Mouse (Mus musculus): ENCODE measurements around the gene Creld2. TPM values are rescaled to one million over a fixed set of nuclear protein-coding genes. Genes with fewer than 3 reads are reported as not detected.
A peak's percentile ranks its signal among the peaks of the same experiment; 100 is the strongest.

Creld2 gene
- total and polyA plus RNA-seq, 2 experiments from 2014 or later = 25.4 to 38.2 TPM

GRCm38 (mm10) chr15:88839271-88839670 lies 19.8 kb downstream of the Creld2 start:
- no peaks in the 10 kb centered on the region for H3K9me3 ChIP-seq (ENCODE audit: low read length)
- 0 out of 2 replicates have a peak, but pooled peaks cover 4% of the 10 kb centered on the region for H3K4me1 ChIP-seq (ENCODE audit: insufficient read depth, low read length)
- peak; percentile 66 for ATAC-seq (ENCODE audit: low FRiP score)
- DNase-seq (ENCODE audit: low spot score) = peak; percentile 78
- no peak overlapping the region; the same call in 1 of the 2 replicates for H3K9ac ChIP-seq (replicated peaks; ENCODE audit: low read length, poor library complexity, severe bottlenecking)
- no peak overlapping the region for H3K4me3 ChIP-seq (ENCODE audit: low read depth, low read length)
- H3K27ac ChIP-seq (ENCODE audit: low read depth, low read length) = 0 out of 2 replicates have a peak overlapping the region, but pooled peaks have one; percentile 18
- TF ChIP-seq CTCF (IDR thresholded peaks at IDR 0.05) = no peak
- no peaks in the 10 kb centered on the region for H3K36me3 ChIP-seq (ENCODE audit: insufficient read depth, low read length)
- no peaks in the 10 kb centered on the region for H3K27me3 ChIP-seq (ENCODE audit: insufficient read depth, low read length)
- 38% methylated on average over 9 of the region's 9 CpGs for WGBS
- H3K4me2 ChIP-seq (ENCODE audit: low read depth, low read length, poor library complexity, severe bottlenecking) = no peak overlapping the region

GRCm38 (mm10) chr15:88840126-88840525 lies 20.7 kb downstream of the Creld2 start:
- no peak for ATAC-seq (ENCODE audit: low FRiP score)
- Histone ChIP-seq H3K36me3 (ENCODE audit: insufficient read depth, low read length) (no peaks in the 10 kb centered on the region), H3K4me2 (ENCODE audit: low read depth, low read length, poor library complexity, severe bottlenecking) (no peak overlapping the region), H3K4me3 (ENCODE audit: low read depth, low read length) (no peak overlapping the region), H3K9me3 (ENCODE audit: low read length) (no peaks in the 10 kb centered on the region), H3K9ac (replicated peaks; ENCODE audit: low read length, poor library complexity, severe bottlenecking) (no peak overlapping the region), H3K27me3 (ENCODE audit: insufficient read depth, low read length) (no peaks in the 10 kb centered on the region), H3K4me1 (ENCODE audit: insufficient read depth, low read length) (0 out of 2 replicates have a peak, but pooled peaks cover 4% of the 10 kb centered on the region), H3K27ac (ENCODE audit: low read depth, low read length) (peak overlapping the region; percentile 14; the same call in 1 of the 2 replicates)
- WGBS = 71% methylated on average over 10 of the region's 10 CpGs
- no peak for DNase-seq (ENCODE audit: low spot score)
- no peak for TF ChIP-seq CTCF (IDR thresholded peaks at IDR 0.05)

GRCm38 (mm10) chr15:88841160-88841559 lies 21.7 kb downstream of the Creld2 start:
- Histone ChIP-seq H3K27ac (ENCODE audit: low read depth, low read length) (no peak overlapping the region), H3K9me3 (ENCODE audit: low read length) (no peaks in the 10 kb centered on the region), H3K36me3 (ENCODE audit: insufficient read depth, low read length) (no peaks in the 10 kb centered on the region), H3K9ac (replicated peaks; ENCODE audit: low read length, poor library complexity, severe bottlenecking) (no peak overlapping the region), H3K4me1 (ENCODE audit: insufficient read depth, low read length) (0 out of 2 replicates have a peak, but pooled peaks cover 4% of the 10 kb centered on the region), H3K4me2 (ENCODE audit: low read depth, low read length, poor library complexity, severe bottlenecking) (no peak overlapping the region), H3K4me3 (ENCODE audit: low read depth, low read length) (no peak overlapping the region), H3K27me3 (ENCODE audit: insufficient read depth, low read length) (no peaks in the 10 kb centered on the region)
- DNase-seq (ENCODE audit: low spot score) (no peak), ATAC-seq (ENCODE audit: low FRiP score) (no peak)
- no peak for TF ChIP-seq CTCF (IDR thresholded peaks at IDR 0.05)
- WGBS = 89% methylated on average over 2 of the region's 2 CpGs

GRCm38 (mm10) chr15:88841580-88842299 lies 22.3 kb downstream of the Creld2 start:
- Histone ChIP-seq H3K27ac (ENCODE audit: low read depth, low read length) (no peak overlapping the region), H3K9me3 (ENCODE audit: low read length) (no peaks in the 10 kb centered on the region), H3K9ac (replicated peaks; ENCODE audit: low read length, poor library complexity, severe bottlenecking) (no peak overlapping the region), H3K4me2 (ENCODE audit: low read depth, low read length, poor library complexity, severe bottlenecking) (no peak overlapping the region), H3K36me3 (ENCODE audit: insufficient read depth, low read length) (no peaks in the 10 kb centered on the region), H3K4me3 (ENCODE audit: low read depth, low read length) (no peak overlapping the region), H3K4me1 (ENCODE audit: insufficient read depth, low read length) (0 out of 2 replicates have a peak, but pooled peaks cover 4% of the 10 kb centered on the region), H3K27me3 (ENCODE audit: insufficient read depth, low read length) (no peaks in the 10 kb centered on the region)
- DNase-seq (ENCODE audit: low spot score) = peak; percentile 72
- no peak for TF ChIP-seq CTCF (IDR thresholded peaks at IDR 0.05)
- ATAC-seq (ENCODE audit: low FRiP score) = no peak; the same call in 1 of the 2 replicates
- 86% methylated on average over 3 of the region's 3 CpGs for WGBS

GRCm38 (mm10) chr15:88842300-88842673 lies 22.8 kb downstream of the Creld2 start:
- 89% methylated on average over 3 of the region's 3 CpGs for WGBS
- ATAC-seq (ENCODE audit: low FRiP score) = no peak
- Histone ChIP-seq H3K27ac (ENCODE audit: low read depth, low read length) (no peak overlapping the region), H3K9ac (replicated peaks; ENCODE audit: low read length, poor library complexity, severe bottlenecking) (no peak overlapping the region), H3K4me2 (ENCODE audit: low read depth, low read length, poor library complexity, severe bottlenecking) (no peak overlapping the region), H3K4me1 (ENCODE audit: insufficient read depth, low read length) (0 out of 2 replicates have a peak, but pooled peaks cover 3% of the 10 kb centered on the region), H3K9me3 (ENCODE audit: low read length) (no peaks in the 10 kb centered on the region), H3K36me3 (ENCODE audit: insufficient read depth, low read length) (no peaks in the 10 kb centered on the region), H3K4me3 (ENCODE audit: low read depth, low read length) (no peak overlapping the region), H3K27me3 (ENCODE audit: insufficient read depth, low read length) (no peaks in the 10 kb centered on the region)
- DNase-seq (ENCODE audit: low spot score) = no peak
- no peak for TF ChIP-seq CTCF (IDR thresholded peaks at IDR 0.05)

GRCm38 (mm10) chr15:88843486-88844097 lies 24.1 kb downstream of the Creld2 start:
- peak; percentile 51 for DNase-seq (ENCODE audit: low spot score)
- ATAC-seq (ENCODE audit: low FRiP score) = no peak
- 34% methylated on average over 8 of the region's 8 CpGs for WGBS
- no peaks in the 10 kb centered on the region for H3K4me1 ChIP-seq (ENCODE audit: insufficient read depth, low read length)
- no peak overlapping the region for H3K4me3 ChIP-seq (ENCODE audit: low read depth, low read length)
- no peak for TF ChIP-seq CTCF (IDR thresholded peaks at IDR 0.05)
- H3K27ac ChIP-seq (ENCODE audit: low read depth, low read length) = no peak overlapping the region
- no peaks in the 10 kb centered on the region for H3K27me3 ChIP-seq (ENCODE audit: insufficient read depth, low read length)
- no peaks in the 10 kb centered on the region for H3K9me3 ChIP-seq (ENCODE audit: low read length)
- no peaks in the 10 kb centered on the region for H3K36me3 ChIP-seq (ENCODE audit: insufficient read depth, low read length)
- H3K4me2 ChIP-seq (ENCODE audit: low read depth, low read length, poor library complexity, severe bottlenecking) = no peak overlapping the region
- H3K9ac ChIP-seq (replicated peaks; ENCODE audit: low read length, poor library complexity, severe bottlenecking) = no peak overlapping the region

All from midbrain, postnatal 0 days (tissue).